In genomic region chr11:59350326-59350725, GRCm38 (mm10) we compare ENCODE assay signal across 22 mouse cellular contexts. TPM values are rescaled to one million over a fixed set of nuclear protein-coding genes. Genes with fewer than 3 reads are reported as not detected.
DNase-seq lines count a peak whose midpoint lies in the region; ATAC-seq and TF ChIP-seq lines count a peak whose summit lies in the region.
"Had no signal": no experiment of that assay in that cellular context is flagged by ENCODE, and none has a peak within 500 bp of the region (broad histone marks: within the 10 kb centered on the region; RNA-seq: fewer than 3 reads in every experiment).

No protein-coding gene starts in this region.

- ATAC-seq in embryonic facial prominence, embryonic 14.5 days (ENCODE audit: low read depth), result no peak
- ATAC-seq in midbrain, embryonic 16.5 days, result no peak
- ATAC-seq: intestine, postnatal 0 days; midbrain, embryonic 13.5 days had no signal

- no peaks in the 10 kb centered on the region for H3K36me3 ChIP-seq in embryonic facial prominence, embryonic 14.5 days (ENCODE audit: control insufficient read depth, insufficient read depth, low read length)
- H3K36me3 ChIP-seq in midbrain, embryonic 16.5 days (ENCODE audit: control insufficient read depth, insufficient read depth, low read length), result no peaks in the 10 kb centered on the region
- H3K36me3 ChIP-seq: midbrain, embryonic 13.5 days had no signal

- no peaks in the 10 kb centered on the region for H3K27me3 ChIP-seq in embryonic facial prominence, embryonic 14.5 days (replicated peaks; ENCODE audit: control insufficient read depth, insufficient read depth, low read length)
- no peaks in the 10 kb centered on the region for H3K27me3 ChIP-seq in midbrain, embryonic 16.5 days (ENCODE audit: control insufficient read depth, insufficient read depth, low read depth, low read length)
- H3K27me3 ChIP-seq: midbrain, embryonic 13.5 days had no signal

- H3K9me3 ChIP-seq in embryonic facial prominence, embryonic 14.5 days (ENCODE audit: control insufficient read depth, low read length), result no peaks in the 10 kb centered on the region
- H3K9me3 ChIP-seq in midbrain, embryonic 16.5 days (replicated peaks; ENCODE audit: control insufficient read depth, low read length, poor library complexity, severe bottlenecking), result no peaks in the 10 kb centered on the region
- H3K9me3 ChIP-seq: midbrain, embryonic 13.5 days had no signal

- no peak for DNase-seq in layer of hippocampus, adult 2 months (ENCODE audit: low spot score in 2 of 2)
- no peak for DNase-seq in layer of hippocampus, adult 8-10 months (ENCODE audit: low spot score in 2 of 2)
- peak; percentile 19 for DNase-seq in ZHBTc4 (ENCODE audit: low read depth, low spot score)
- no peak for DNase-seq in embryonic facial prominence, embryonic 14.5 days (ENCODE audit: low spot score)
- peak; percentile 59 for DNase-seq in mesoderm, embryonic 11.5 days (ENCODE audit: low read depth, low spot score)
- DNase-seq in urinary bladder, adult 18-20 months (ENCODE audit: low spot score in 2 of 2), result no peak
- DNase-seq: cerebellum, postnatal 14 days; kidney, postnatal 14 days; right cerebral cortex, postnatal 25 days; thymus, postnatal 4 days had no signal

- H3K9ac ChIP-seq in embryonic facial prominence, embryonic 14.5 days (ENCODE audit: low read depth, low read length), result peak overlapping the region; percentile 37; the same call in 1 of the 2 replicates
- H3K9ac ChIP-seq in midbrain, embryonic 16.5 days (ENCODE audit: low read depth, low read length), result no peak overlapping the region
- H3K9ac ChIP-seq: hindbrain, embryonic 14.5 days; liver, embryonic 14.5 days; midbrain, embryonic 13.5 days had no signal

- H3K4me1 ChIP-seq in embryonic facial prominence, embryonic 14.5 days (ENCODE audit: control insufficient read depth, insufficient read depth, low read length), result peaks cover 10% of the 10 kb centered on the region; the same call in 1 of the 2 replicates
- no peaks in the 10 kb centered on the region for H3K4me1 ChIP-seq in midbrain, embryonic 16.5 days (ENCODE audit: control insufficient read depth, insufficient read depth, low read length)
- H3K4me1 ChIP-seq: midbrain, embryonic 13.5 days had no signal

- WGBS in embryonic facial prominence, embryonic 14.5 days, result 100% methylated on average over 2 of the region's 2 CpGs
- 86% methylated on average over 2 of the region's 2 CpGs for WGBS in midbrain, embryonic 16.5 days

- no peak overlapping the region for H3K4me2 ChIP-seq in embryonic facial prominence, embryonic 14.5 days (ENCODE audit: low read depth, low read length)
- H3K4me2 ChIP-seq in midbrain, embryonic 16.5 days (ENCODE audit: low read length), result no peak overlapping the region
- H3K4me2 ChIP-seq: hindbrain, embryonic 14.5 days; midbrain, embryonic 13.5 days had no signal

- H3K4me3 ChIP-seq in layer of hippocampus, adult 2 months, result no peak overlapping the region
- no peak overlapping the region for H3K4me3 ChIP-seq in embryonic facial prominence, embryonic 14.5 days (ENCODE audit: low read depth, low read length)
- no peak overlapping the region for H3K4me3 ChIP-seq in midbrain, embryonic 16.5 days (ENCODE audit: low read depth, low read length)
- H3K4me3 ChIP-seq: erythroblast, embryonic 14.5 days; midbrain, embryonic 13.5 days had no signal

- TF ChIP-seq CTCF in layer of hippocampus, adult 2 months (conservative IDR thresholded peaks at IDR 0.05), result peak; percentile 10; the same call in 1 of the 2 replicates

- no peak overlapping the region for H3K27ac ChIP-seq in layer of hippocampus, adult 2 months
- no peak overlapping the region for H3K27ac ChIP-seq in embryonic facial prominence, embryonic 14.5 days (replicated peaks; ENCODE audit: low read depth, low read length)
- H3K27ac ChIP-seq in midbrain, embryonic 16.5 days (ENCODE audit: low read length), result no peak overlapping the region
- H3K27ac ChIP-seq: hindbrain, embryonic 14.5 days; liver, embryonic 14.5 days; midbrain, embryonic 13.5 days had no signal

RNA-seq across cellular contexts. Expression of gene Prss38, which starts 25.1 kb away (rescaled TPM):
- total RNA-seq in layer of hippocampus, adult 2 months (2021), result not detected
- not detected for total RNA-seq in layer of hippocampus, adult 8-10 months (2022)
- polyA plus RNA-seq in embryonic facial prominence, embryonic 14.5 days (2014; fragmentation: Nextera tagmentation; extraction: Ambion mirVana), result not detected in 2 replicates
- polyA plus RNA-seq in midbrain, embryonic 16.5 days (2015; fragmentation: Nextera tagmentation; extraction: Ambion mirVana), result not detected in 2 replicates
- total RNA-seq: granulocyte monocyte progenitor cell, adult 5-6 weeks; left cerebral cortex, postnatal 14 days; MEL had no signal
- polyA plus RNA-seq: erythroblast, embryonic 14.5 days; heart, embryonic 16.5 days; hindbrain, embryonic 14.5 days; intestine, postnatal 0 days; liver, embryonic 14.5 days; midbrain, embryonic 13.5 days; neural tube, embryonic 11.5 days had no signal

RNA-seq across cellular contexts. Expression of gene Wnt9a, which starts 43.6 kb away (rescaled TPM):
- total RNA-seq in layer of hippocampus, adult 2 months (2021), result 1 to 10 TPM; 3.8 TPM
- total RNA-seq in layer of hippocampus, adult 8-10 months (2022), result 1 to 10 TPM; 2.9 to 7.3 (median 4.5) TPM
- 4.8 and 5.8 TPM in 2 replicates for polyA plus RNA-seq in embryonic facial prominence, embryonic 14.5 days (2014; fragmentation: Nextera tagmentation; extraction: Ambion mirVana)
- polyA plus RNA-seq in midbrain, embryonic 16.5 days (2015; fragmentation: Nextera tagmentation; extraction: Ambion mirVana), result 3.0 and 3.6 TPM in 2 replicates
- total RNA-seq: granulocyte monocyte progenitor cell, adult 5-6 weeks; MEL had no signal
- polyA plus RNA-seq: erythroblast, embryonic 14.5 days had no signal

RNA-seq across cellular contexts. Expression of gene Wnt3a, which starts 59.8 kb away (rescaled TPM):
- under 1 TPM in 1 of 2 experiments, not detected in 1; 0.13 TPM for total RNA-seq in layer of hippocampus, adult 2 months (2021)
- total RNA-seq in layer of hippocampus, adult 8-10 months (2022), result under 1 TPM in 3 of 4 experiments, not detected in 1; 0.10 to 0.22 (median 0.16) TPM
- 0.77 and 0.78 TPM in 2 replicates for polyA plus RNA-seq in embryonic facial prominence, embryonic 14.5 days (2014; fragmentation: Nextera tagmentation; extraction: Ambion mirVana)
- polyA plus RNA-seq in midbrain, embryonic 16.5 days (2015; fragmentation: Nextera tagmentation; extraction: Ambion mirVana), result 0.21 and 0.26 TPM in 2 replicates
- total RNA-seq: granulocyte monocyte progenitor cell, adult 5-6 weeks; layer of hippocampus, postnatal 14 days; left cerebral cortex, postnatal 14 days; MEL had no signal
- polyA plus RNA-seq: heart, embryonic 16.5 days; intestine, postnatal 0 days had no signal

Comparison
In these comparisons a context has a peak if more than half of its experiments do, and no peak if none do; other contexts are left out.
1. DNase-seq: peak in ZHBTc4 (single experiment) and mesoderm, embryonic 11.5 days (single experiment); none in layer of hippocampus, adult 2 months (0 of 2), layer of hippocampus, adult 8-10 months (0 of 2), embryonic facial prominence, embryonic 14.5 days (single experiment) and urinary bladder, adult 18-20 months (0 of 2).